Mouse (Mus musculus): ENCODE results near the gene Neurl3. TPM values are rescaled to one million over a fixed set of nuclear protein-coding genes. Genes with fewer than 3 reads are reported as not detected.

The Neurl3 gene
- polyA plus RNA-seq, 1 experiment from 2014 or later: 2.4 TPM

GRCm38 (mm10) chr1:36271516-36272230 is 2.8 kb downstream of the Neurl3 start:
- Histone ChIP-seq H3K36me3 (replicated peaks) (no peaks in the 10 kb centered on the region), H3K27ac (replicated peaks) (peak overlapping the region; percentile 38; the same call in 1 of the 2 replicates), H3K4me2 (peak overlapping the region; percentile 50; the same call in 1 of the 2 replicates), H3K9ac (no peak overlapping the region; the same call in 1 of the 2 replicates), H3K9me3 (replicated peaks) (no peaks in the 10 kb centered on the region), H3K27me3 (peaks cover 9% of the 10 kb centered on the region; the same call in 1 of the 2 replicates), H3K4me1 (replicated peaks) (peaks cover 58% of the 10 kb centered on the region), H3K4me3 (replicated peaks) (no peak overlapping the region)
- WGBS (ENCODE audit: insufficient replicate concordance): 33% methylated on average over 8 of the region's 8 CpGs
- ATAC-seq (ENCODE audit: insufficient read depth): no peak

GRCm38 (mm10) chr1:36270666-36271065 is 3.8 kb downstream of the Neurl3 start:
- H3K9me3 ChIP-seq (replicated peaks): no peaks in the 10 kb centered on the region
- H3K4me2 ChIP-seq: peak overlapping the region; percentile 50; the same call in 1 of the 2 replicates
- H3K27ac ChIP-seq (replicated peaks): peak overlapping the region; percentile 38
- peaks cover 50% of the 10 kb centered on the region for H3K4me1 ChIP-seq (replicated peaks)
- no peaks in the 10 kb centered on the region for H3K36me3 ChIP-seq (replicated peaks)
- no peak overlapping the region for H3K4me3 ChIP-seq (replicated peaks)
- 31% methylated on average over 3 of the region's 3 CpGs for WGBS (ENCODE audit: insufficient replicate concordance)
- H3K9ac ChIP-seq: no peak overlapping the region
- ATAC-seq (ENCODE audit: insufficient read depth): no peak
- H3K27me3 ChIP-seq: peaks cover 9% of the 10 kb centered on the region; the same call in 1 of the 2 replicates

- no peak overlapping the region for H3K4me3 ChIP-seq (replicated peaks)
- H3K27me3 ChIP-seq: peaks cover 9% of the 10 kb centered on the region; the same call in 1 of the 2 replicates
- peaks cover 47% of the 10 kb centered on the region for H3K4me1 ChIP-seq (replicated peaks)
- no peaks in the 10 kb centered on the region for H3K36me3 ChIP-seq (replicated peaks)
- H3K4me2 ChIP-seq: no peak overlapping the region
- no peak overlapping the region for H3K27ac ChIP-seq (replicated peaks)
- H3K9ac ChIP-seq: no peak overlapping the region
- ATAC-seq (ENCODE audit: insufficient read depth): no peak
- WGBS (ENCODE audit: insufficient replicate concordance): 76% methylated on average over 54 of the region's 54 CpGs
- no peaks in the 10 kb centered on the region for H3K9me3 ChIP-seq (replicated peaks)
Observed at GRCm38 (mm10) chr1:36269121-36269795, 5.2 kb downstream of the Neurl3 start.

GRCm38 (mm10) chr1:36267595-36267994 is 6.9 kb downstream of the Neurl3 start:
- peaks cover 39% of the 10 kb centered on the region for H3K4me1 ChIP-seq (replicated peaks)

GRCm38 (mm10) chr1:36266293-36266692 is 8.2 kb downstream of the Neurl3 start:
- peaks cover 8% of the 10 kb centered on the region; the same call in 1 of the 2 replicates for H3K27me3 ChIP-seq
- H3K27ac ChIP-seq (replicated peaks): no peak overlapping the region
- no peak overlapping the region for H3K9ac ChIP-seq
- H3K36me3 ChIP-seq (replicated peaks): no peaks in the 10 kb centered on the region
- H3K4me3 ChIP-seq (replicated peaks): no peak overlapping the region
- no peak overlapping the region for H3K4me2 ChIP-seq
- ATAC-seq (ENCODE audit: insufficient read depth): no peak
- WGBS (ENCODE audit: insufficient replicate concordance): 41% methylated on average over 6 of the region's 6 CpGs
- H3K4me1 ChIP-seq (replicated peaks): peaks cover 26% of the 10 kb centered on the region
- H3K9me3 ChIP-seq (replicated peaks): no peaks in the 10 kb centered on the region

More at GRCm38 (mm10) chr1:36267595-36267994, 6.9 kb downstream of the Neurl3 start:
- 80% methylated on average over 3 of the region's 3 CpGs for WGBS (ENCODE audit: insufficient replicate concordance)
- no peaks in the 10 kb centered on the region for H3K36me3 ChIP-seq (replicated peaks)
- no peak overlapping the region for H3K27ac ChIP-seq (replicated peaks)
- no peaks in the 10 kb centered on the region for H3K9me3 ChIP-seq (replicated peaks)
- no peak overlapping the region for H3K4me3 ChIP-seq (replicated peaks)
- H3K27me3 ChIP-seq: peaks cover 9% of the 10 kb centered on the region; the same call in 1 of the 2 replicates
- no peak for ATAC-seq (ENCODE audit: insufficient read depth)
- H3K9ac ChIP-seq: no peak overlapping the region
- H3K4me2 ChIP-seq: no peak overlapping the region

GRCm38 (mm10) chr1:36263833-36264488 is 10.5 kb downstream of the Neurl3 start:
- ATAC-seq (ENCODE audit: insufficient read depth): no peak

GRCm38 (mm10) chr1:36261708-36262504 is 12.6 kb downstream of the Neurl3 start:
- Histone ChIP-seq H3K27ac (replicated peaks) (peak overlapping the region; percentile 42), H3K9ac (no peak overlapping the region), H3K27me3 (no peaks in the 10 kb centered on the region), H3K4me2 (no peak overlapping the region), H3K36me3 (replicated peaks) (no peaks in the 10 kb centered on the region), H3K4me1 (replicated peaks) (peaks cover 15% of the 10 kb centered on the region), H3K4me3 (replicated peaks) (no peak overlapping the region), H3K9me3 (replicated peaks) (no peaks in the 10 kb centered on the region)
- 31% methylated on average over 19 of the region's 19 CpGs for WGBS (ENCODE audit: insufficient replicate concordance)
- ATAC-seq (ENCODE audit: insufficient read depth): no peak

More at GRCm38 (mm10) chr1:36263833-36264488, 10.5 kb downstream of the Neurl3 start:
- H3K27me3 ChIP-seq: no peaks in the 10 kb centered on the region
- no peak overlapping the region for H3K4me3 ChIP-seq (replicated peaks)
- peaks cover 15% of the 10 kb centered on the region for H3K4me1 ChIP-seq (replicated peaks)
- 7% methylated on average over 13 of the region's 13 CpGs for WGBS (ENCODE audit: insufficient replicate concordance)
- no peaks in the 10 kb centered on the region for H3K9me3 ChIP-seq (replicated peaks)
- H3K27ac ChIP-seq (replicated peaks): peak overlapping the region; percentile 55; the same call in 1 of the 2 replicates
- H3K36me3 ChIP-seq (replicated peaks): no peaks in the 10 kb centered on the region
- peak overlapping the region; percentile 41 for H3K4me2 ChIP-seq
- H3K9ac ChIP-seq: no peak overlapping the region

GRCm38 (mm10) chr1:36260418-36260817 is 14.1 kb downstream of the Neurl3 start:
- ATAC-seq (ENCODE audit: insufficient read depth): no peak
- Histone ChIP-seq H3K4me2 (no peak overlapping the region), H3K9ac (no peak overlapping the region), H3K4me3 (replicated peaks) (no peak overlapping the region), H3K27me3 (0 out of 2 replicates have a peak, but pooled peaks cover 5% of the 10 kb centered on the region), H3K9me3 (replicated peaks) (no peaks in the 10 kb centered on the region), H3K4me1 (replicated peaks) (peaks cover 15% of the 10 kb centered on the region), H3K27ac (replicated peaks) (no peak overlapping the region), H3K36me3 (replicated peaks) (no peaks in the 10 kb centered on the region)
- 79% methylated on average over 1 of the region's 1 CpGs for WGBS (ENCODE audit: insufficient replicate concordance)

- no peak for ATAC-seq (ENCODE audit: insufficient read depth)
- no peak overlapping the region for H3K9ac ChIP-seq
- H3K9me3 ChIP-seq (replicated peaks): no peaks in the 10 kb centered on the region
- H3K27ac ChIP-seq (replicated peaks): no peak overlapping the region
- peaks cover 14% of the 10 kb centered on the region; the same call in 1 of the 2 replicates for H3K4me1 ChIP-seq (replicated peaks)
- WGBS (ENCODE audit: insufficient replicate concordance): 84% methylated on average over 2 of the region's 2 CpGs
- H3K4me3 ChIP-seq (replicated peaks): no peak overlapping the region
- no peaks in the 10 kb centered on the region for H3K36me3 ChIP-seq (replicated peaks)
- no peak overlapping the region for H3K4me2 ChIP-seq
- H3K27me3 ChIP-seq: peaks cover 16% of the 10 kb centered on the region
Observed at GRCm38 (mm10) chr1:36259281-36259680, 15.2 kb downstream of the Neurl3 start.

GRCm38 (mm10) chr1:36258631-36259030 is 15.8 kb downstream of the Neurl3 start:
- no peaks in the 10 kb centered on the region for H3K9me3 ChIP-seq (replicated peaks)
- H3K4me2 ChIP-seq: no peak overlapping the region
- no peaks in the 10 kb centered on the region for H3K36me3 ChIP-seq (replicated peaks)
- H3K9ac ChIP-seq: no peak overlapping the region
- no peak overlapping the region for H3K27ac ChIP-seq (replicated peaks)
- no peak for ATAC-seq (ENCODE audit: insufficient read depth)
- H3K27me3 ChIP-seq: peaks cover 21% of the 10 kb centered on the region
- WGBS (ENCODE audit: insufficient replicate concordance): 30% methylated on average over 2 of the region's 2 CpGs
- H3K4me3 ChIP-seq (replicated peaks): no peak overlapping the region
- peaks cover 8% of the 10 kb centered on the region; the same call in 1 of the 2 replicates for H3K4me1 ChIP-seq (replicated peaks)

Measured in liver, embryonic 15.5 days (tissue).